Mouse (Mus musculus) lung, postnatal 0 days (tissue): Measurements from ENCODE around the gene Gdi1. TPM values are rescaled to one million over a fixed set of nuclear protein-coding genes. Genes with fewer than 3 reads are reported as not detected.
"Not testable (repeated sequence)": the region's sequence is repeated elsewhere in the genome, so short reads cannot be mapped to it uniquely, and the experiment has no call there.

Source experiments
- ATAC-seq: fragments of 200-750 bp; cut with Nextera tagmentation; 2 replicates; pipeline ENCODE4 v1.8.0; 2017; ENCODE audit warnings: moderate library complexity
- DNase-seq: peaks from one replicate; pipeline ENCODE4 v3.0.0-alpha.2; 2016; ENCODE audit warnings: low spot score
- H3K27ac ChIP-seq: fragments of 300-500 bp; sonication (generic); 2 replicates; pipeline ENCODE4 v1.5.1; 2014; ENCODE audit warnings: antibody characterized with exemption, mild to moderate bottlenecking, low read length, mixed read lengths
- H3K27me3 ChIP-seq: fragments of 300-500 bp; sonication (generic); replicated peaks from 2 replicates; pipeline ENCODE4 v1.6.1; 2014; ENCODE audit warnings: low read length, mixed read lengths; ENCODE audit not compliant: insufficient read depth
- H3K36me3 ChIP-seq: fragments of 300-500 bp; sonication (generic); 2 replicates; pipeline ENCODE4 v1.6.1; 2014; ENCODE audit warnings: low read length, mixed read lengths; ENCODE audit not compliant: insufficient read depth
- H3K4me1 ChIP-seq: fragments of 300-500 bp; sonication (generic); 2 replicates; pipeline ENCODE4 v1.6.1; 2014; ENCODE audit warnings: antibody characterized with exemption, low read depth, low read length, mixed read lengths; ENCODE audit not compliant: insufficient read depth
- H3K4me2 ChIP-seq: fragments of 300-500 bp; sonication (generic); replicated peaks from 2 replicates; pipeline ENCODE4 v1.6.1; 2014; ENCODE audit warnings: low read depth, mild to moderate bottlenecking, low read length, moderate library complexity, mixed read lengths
- H3K4me3 ChIP-seq: fragments of 300-500 bp; sonication (generic); 2 replicates; pipeline ENCODE4 v1.5.1; 2014; ENCODE audit warnings: low read depth, low read length
- H3K9ac ChIP-seq: fragments of 300-500 bp; sonication (generic); replicated peaks from 2 replicates; pipeline ENCODE4 v1.6.1; 2014; ENCODE audit warnings: low read depth, mild to moderate bottlenecking
- H3K9me3 ChIP-seq: fragments of 300-500 bp; sonication (generic); 2 replicates; pipeline ENCODE4 v1.6.1; 2016; ENCODE audit warnings: low read length, mixed read lengths
- CTCF ChIP-seq: IDR thresholded peaks from 2 replicates; pipeline ENCODE4 v1.5.1; 2016; ENCODE audit warnings: antibody characterized with exemption, mild to moderate bottlenecking
- EP300 ChIP-seq: IDR thresholded peaks from 2 replicates; pipeline ENCODE4 v1.6.1; 2016; ENCODE audit warnings: antibody characterized with exemption, mild to moderate bottlenecking, control low read depth
- WGBS: fragments of 180-500 bp; shearing (Covaris S2); extraction: QIAGEN DNeasy Blood & Tissue Kit; methylation state at CpG from one replicate; pipeline ENCODE4 v1.1.7; 2014; 5-methylcytosine and 5-hydroxymethylcytosine counted together
- polyA plus RNA-seq: library from polyadenylated mRNA; unstranded; fragments of >200 nt; fragmentation: Nextera tagmentation; extraction: Ambion mirVana; gene quantifications from 2 replicates; pipeline ENCODE4 v1.2.1, GENCODE M21; 2015

The Gdi1 gene
- polyA plus RNA-seq, 1 experiment from 2014 or later, result 96.7 TPM

- Histone ChIP-seq H3K27me3 (no peaks in the 10 kb centered on the region), H3K27ac (no peak within 1 kb of the TSS), H3K9ac (0 out of 2 replicates have a peak within 1 kb of the TSS, but pooled peaks have one; percentile 36), H3K9me3 (no peaks in the 10 kb centered on the region), H3K4me3 (peak within 1 kb of the TSS; percentile 39), H3K4me1 (no peaks in the 10 kb centered on the region), H3K4me2 (peak within 1 kb of the TSS; percentile 66), H3K36me3 (no peaks in the 10 kb centered on the region)
- ATAC-seq (peak; percentile 96), DNase-seq (peak; percentile 74)
- 17% methylated on average over 11 of the region's 30 CpGs for WGBS
- peak; percentile 2; the same call in 1 of the 2 replicates for TF ChIP-seq CTCF
- no peak for TF ChIP-seq EP300
These were observed 23.9 kb downstream of the Gdi1 start, which contains the start of gene Plxna3 for GRCm38 (mm10) chrX:74328725-74329161. Gene Plxna3, plus strand, starts transcription at chrX:74329066.

DNA sequence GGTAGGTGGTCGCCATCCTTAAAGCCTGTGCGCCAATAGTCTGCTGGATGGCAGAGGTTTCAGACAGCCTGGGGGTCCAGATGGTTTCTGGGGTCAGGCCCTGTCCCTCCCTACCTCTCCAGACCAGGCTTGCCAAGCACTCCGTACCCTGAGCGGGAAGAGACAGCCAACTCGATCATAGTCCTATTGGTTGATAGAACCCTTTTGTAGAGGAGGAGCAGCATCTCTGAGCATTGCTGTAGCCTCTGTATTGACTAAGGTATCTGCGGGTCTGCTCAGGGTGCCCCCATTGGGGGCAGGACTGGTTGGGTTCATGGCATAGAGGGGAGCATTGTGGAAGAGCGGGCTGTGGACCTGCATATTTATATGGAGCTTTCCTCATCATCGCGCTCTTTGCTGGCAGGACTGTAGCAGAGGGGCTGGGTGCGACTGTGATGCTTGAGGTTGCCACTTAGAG is 24.4 kb downstream of the Gdi1 start:
- H3K9ac ChIP-seq, result no peak overlapping the region
- no peaks in the 10 kb centered on the region for H3K9me3 ChIP-seq
- no peaks in the 10 kb centered on the region for H3K4me1 ChIP-seq
- ATAC-seq (peak; percentile 8), DNase-seq (no peak)
- no peaks in the 10 kb centered on the region for H3K27me3 ChIP-seq
- peak overlapping the region; percentile 39 for H3K4me3 ChIP-seq
- TF ChIP-seq CTCF (no peak), EP300 (no peak)
- H3K36me3 ChIP-seq, result no peaks in the 10 kb centered on the region
- no peak overlapping the region for H3K27ac ChIP-seq
- 15% methylated on average over 9 of the region's 10 CpGs for WGBS
- H3K4me2 ChIP-seq, result peak overlapping the region; percentile 66

DNA sequence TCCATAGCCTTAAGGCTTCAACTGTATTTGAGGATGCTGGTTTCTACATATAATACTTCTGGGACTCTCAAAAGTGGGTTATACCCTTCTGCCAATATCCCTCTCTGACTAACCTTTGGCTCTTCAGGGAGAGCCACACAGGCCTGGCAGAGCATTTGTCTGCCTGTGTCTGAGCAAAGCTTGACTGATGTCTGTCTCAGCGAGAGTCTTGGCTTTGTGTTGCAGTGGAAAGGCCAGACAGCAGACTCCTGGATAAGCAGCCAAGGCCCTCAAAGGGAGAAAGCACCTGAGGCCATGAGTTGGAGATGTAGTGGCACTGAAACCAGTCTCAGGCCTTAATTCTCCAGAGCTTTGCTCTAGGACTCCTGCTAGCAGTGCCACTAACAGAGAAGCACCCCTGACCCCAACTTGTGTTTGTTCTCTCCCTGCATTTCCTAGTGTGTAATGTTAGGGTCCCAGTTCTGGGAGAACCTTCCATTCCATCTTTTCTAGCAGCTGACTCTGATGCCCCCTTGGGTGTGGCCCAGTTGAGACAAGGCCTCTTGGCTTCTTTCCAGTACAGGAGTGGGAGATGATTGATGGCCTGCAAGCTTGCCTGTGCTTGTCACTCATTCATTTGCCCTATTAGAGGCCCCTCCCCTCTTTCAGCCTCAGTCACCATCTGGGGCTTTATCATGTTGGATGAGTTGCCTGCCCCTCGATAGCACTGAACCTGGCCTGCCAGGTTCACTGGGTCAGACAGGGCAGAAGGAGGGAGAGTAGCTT is 25.6 kb downstream of the Gdi1 start:
- no peak overlapping the region for H3K4me2 ChIP-seq
- DNase-seq (no peak), ATAC-seq (no peak)
- no peak overlapping the region for H3K27ac ChIP-seq
- 25% methylated on average over 2 of the region's 2 CpGs for WGBS
- TF ChIP-seq CTCF (no peak), EP300 (no peak)
- no peaks in the 10 kb centered on the region for H3K27me3 ChIP-seq
- no peaks in the 10 kb centered on the region for H3K9me3 ChIP-seq
- no peak overlapping the region for H3K4me3 ChIP-seq
- H3K4me1 ChIP-seq, result no peaks in the 10 kb centered on the region
- H3K9ac ChIP-seq, result no peak overlapping the region
- no peaks in the 10 kb centered on the region for H3K36me3 ChIP-seq

DNA sequence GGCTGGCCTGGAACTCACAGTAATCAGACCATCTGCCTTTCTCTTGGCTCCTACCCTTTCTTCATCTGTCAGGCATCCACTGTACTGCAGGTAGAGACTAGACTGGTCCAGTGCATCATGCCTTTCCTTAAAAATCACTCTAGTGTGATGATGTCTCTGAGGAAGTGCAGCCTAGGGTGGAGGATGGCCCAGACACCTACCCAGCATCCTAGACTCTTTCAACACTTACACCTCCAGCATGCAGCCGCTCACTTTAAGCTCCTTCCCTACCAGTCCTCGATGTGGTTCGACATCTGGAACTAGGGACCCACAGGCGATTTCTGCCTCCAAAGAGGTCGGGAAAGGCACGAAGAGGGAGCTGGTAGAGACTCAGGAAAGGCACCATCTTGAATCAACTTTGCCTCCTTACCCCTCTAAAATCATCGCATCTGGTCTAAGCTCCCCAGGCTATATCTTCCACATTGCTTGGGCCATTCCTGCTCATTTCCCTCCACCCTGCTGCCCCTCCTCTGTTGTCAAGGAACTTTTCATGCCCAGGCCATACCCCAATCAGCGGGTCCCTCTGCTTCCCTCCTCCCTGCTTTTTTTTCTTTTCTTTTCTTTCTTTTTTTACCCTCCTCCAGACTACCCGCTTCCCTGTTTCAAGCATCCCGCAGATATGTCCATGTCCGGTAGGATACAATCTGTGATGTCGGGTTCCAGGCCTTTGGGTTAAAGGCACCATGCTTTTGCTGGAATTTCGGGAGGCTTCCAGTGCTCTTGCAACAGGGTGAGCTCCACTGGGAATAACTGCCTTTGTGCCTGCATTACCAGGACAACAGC is 48.1 kb downstream of the Gdi1 start:
- Histone ChIP-seq H3K9me3 (no peaks in the 10 kb centered on the region), H3K36me3 (no peaks in the 10 kb centered on the region), H3K27me3 (no peaks in the 10 kb centered on the region), H3K9ac (peak overlapping the region; percentile 44; the same call in 1 of the 2 replicates), H3K4me2 (peak overlapping the region; percentile 54), H3K4me3 (peak overlapping the region; percentile 38), H3K4me1 (no peaks in the 10 kb centered on the region), H3K27ac (peak overlapping the region; percentile 38; the same call in 1 of the 2 replicates)
- no peak for TF ChIP-seq EP300
- TF ChIP-seq CTCF, result no peak
- WGBS, result 18% methylated on average over 13 of the region's 13 CpGs
- peak; percentile 40 for ATAC-seq
- no peak for DNase-seq

DNA sequence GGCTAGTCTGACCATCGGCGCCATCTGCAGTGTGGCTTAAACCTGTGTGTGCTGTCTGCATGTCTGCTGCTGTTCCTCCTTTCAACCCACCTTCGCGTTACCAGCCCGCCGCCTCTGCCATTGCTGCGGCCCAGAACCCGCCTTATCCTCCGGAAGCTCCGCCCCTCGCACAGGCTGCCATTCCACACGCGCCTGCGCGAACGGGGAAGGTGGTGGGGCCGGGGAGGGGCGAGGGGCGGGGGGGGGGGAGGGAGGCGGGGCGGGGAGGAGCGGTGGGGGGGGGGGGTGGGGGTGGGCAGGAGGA is 48.6 kb downstream of the Gdi1 start, which contains the start of gene Lage3:
Gene Lage3, minus strand, starts transcription at position 152 of the 304 bp plus-strand sequence.
- Histone ChIP-seq H3K27ac (peak within 1 kb of the TSS; percentile 38; the same call in 1 of the 2 replicates), H3K27me3 (no peaks in the 10 kb centered on the region), H3K36me3 (no peaks in the 10 kb centered on the region), H3K4me2 (peak within 1 kb of the TSS; percentile 54), H3K9me3 (no peaks in the 10 kb centered on the region), H3K9ac (peak within 1 kb of the TSS; percentile 44; the same call in 1 of the 2 replicates), H3K4me1 (no peaks in the 10 kb centered on the region), H3K4me3 (peak within 1 kb of the TSS; percentile 38)
- DNase-seq (peak; percentile 86), ATAC-seq (peak; percentile 86)
- 15% methylated on average over 11 of the region's 22 CpGs for WGBS
- TF ChIP-seq CTCF (no peak), EP300 (no peak)

GRCm38 (mm10) chrX:74357069-74357468 is 52.3 kb downstream of the Gdi1 start:
- WGBS, result 93% methylated on average over 2 of the region's 3 CpGs
- not testable (repeated sequence) for H3K36me3 ChIP-seq, H3K4me1 ChIP-seq, H3K4me2 ChIP-seq, H3K27me3 ChIP-seq, DNase-seq, H3K4me3 ChIP-seq, H3K9me3 ChIP-seq, H3K9ac ChIP-seq, H3K27ac ChIP-seq, ATAC-seq
